Comparison of ENCODE assay signal across 8 mouse cellular contexts in the genomic region with DNA sequence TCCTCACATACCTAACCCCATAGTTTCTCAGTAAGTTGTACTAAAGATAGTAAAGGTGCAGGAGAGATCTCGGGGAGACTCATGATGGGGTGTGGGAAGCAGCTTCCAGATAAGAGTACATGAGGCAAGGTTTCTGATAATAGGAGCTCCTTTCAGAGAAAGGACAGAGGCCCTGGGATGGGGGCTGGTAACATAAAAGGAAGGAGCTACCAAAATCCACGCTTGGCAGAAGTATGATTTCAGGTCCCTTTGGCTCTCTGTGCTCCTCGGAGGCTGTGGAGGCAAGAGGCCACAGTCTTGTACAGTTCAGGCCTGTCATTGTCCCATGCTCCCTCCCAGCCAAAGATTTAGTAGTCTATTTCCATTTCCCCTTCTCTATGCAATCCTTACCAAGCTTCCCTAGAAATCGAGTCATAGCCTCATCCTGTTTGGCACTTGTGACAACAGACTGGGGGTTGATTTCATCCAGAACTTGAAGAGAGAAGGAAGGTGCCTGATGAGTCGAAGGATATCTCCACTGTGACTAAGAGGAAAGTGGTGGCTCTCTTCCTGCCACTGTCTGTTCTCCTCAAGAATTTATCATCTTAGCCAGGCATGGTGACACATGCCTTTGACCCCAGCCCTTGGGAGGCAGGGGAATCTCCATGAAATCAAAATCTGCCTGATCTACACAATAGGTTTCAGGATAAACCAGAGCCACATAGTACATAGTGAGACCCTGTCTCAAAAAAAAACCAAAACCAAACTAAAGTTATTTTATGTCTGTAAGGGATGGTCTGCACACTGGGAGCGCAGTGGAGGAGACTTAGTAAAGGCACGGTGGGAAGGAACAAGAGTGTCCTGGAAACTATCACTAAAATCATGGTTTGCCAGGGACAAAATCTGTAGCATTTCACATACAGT. TPM values are rescaled to one million over a fixed set of nuclear protein-coding genes. Genes with fewer than 3 reads are reported as not detected.
DNase-seq lines count a peak whose midpoint lies in the region; ATAC-seq and TF ChIP-seq lines count a peak whose summit lies in the region.

No protein-coding gene starts in this region.

- H3K4me3 ChIP-seq in lung, adult 2 months (replicated peaks; ENCODE audit: extremely low read depth, low read depth, low read length), result no peak overlapping the region
- H3K4me3 ChIP-seq in embryonic facial prominence, embryonic 13.5 days, result peak overlapping the region; percentile 55
- H3K4me3 ChIP-seq in limb, embryonic 11.5 days (ENCODE audit: low read depth, low read length), result peak overlapping the region; percentile 54
- H3K4me3 ChIP-seq in neural tube, embryonic 14.5 days (ENCODE audit: low read depth, low read length), result no peak overlapping the region

- H3K4me1 ChIP-seq in lung, adult 2 months (ENCODE audit: control insufficient read depth, insufficient read depth, low read length), result peaks cover 26% of the 10 kb centered on the region
- peaks cover 44% of the 10 kb centered on the region for H3K4me1 ChIP-seq in embryonic facial prominence, embryonic 13.5 days
- peaks cover 20% of the 10 kb centered on the region for H3K4me1 ChIP-seq in limb, embryonic 11.5 days (ENCODE audit: control insufficient read depth, insufficient read depth, low read length)
- H3K4me1 ChIP-seq in neural tube, embryonic 14.5 days (ENCODE audit: control insufficient read depth, insufficient read depth, low read length), result 0 out of 2 replicates have a peak, but pooled peaks cover 2% of the 10 kb centered on the region

- no peaks in the 10 kb centered on the region for H3K27me3 ChIP-seq in embryonic facial prominence, embryonic 13.5 days
- no peaks in the 10 kb centered on the region for H3K27me3 ChIP-seq in limb, embryonic 11.5 days (ENCODE audit: control insufficient read depth, insufficient read depth, low read length)
- no peaks in the 10 kb centered on the region for H3K27me3 ChIP-seq in neural tube, embryonic 14.5 days (ENCODE audit: control insufficient read depth, insufficient read depth, low read length)

- no peaks in the 10 kb centered on the region for H3K36me3 ChIP-seq in embryonic facial prominence, embryonic 13.5 days
- H3K36me3 ChIP-seq in limb, embryonic 11.5 days (ENCODE audit: control insufficient read depth, insufficient read depth, low read length), result no peaks in the 10 kb centered on the region
- H3K36me3 ChIP-seq in neural tube, embryonic 14.5 days (ENCODE audit: control insufficient read depth, insufficient read depth, low read length), result no peaks in the 10 kb centered on the region

- no peak for ATAC-seq in embryonic facial prominence, embryonic 13.5 days (ENCODE audit: insufficient number of reproducible peaks, insufficient read depth, low FRiP score, low TSS enrichment, low read depth)
- ATAC-seq in limb, embryonic 11.5 days (ENCODE audit: insufficient number of reproducible peaks, low FRiP score, low TSS enrichment, low read depth), result no peak
- no peak for ATAC-seq in neural tube, embryonic 14.5 days (ENCODE audit: low read depth)

- H3K4me2 ChIP-seq in embryonic facial prominence, embryonic 13.5 days, result peak overlapping the region; percentile 95
- H3K4me2 ChIP-seq in limb, embryonic 11.5 days (ENCODE audit: low read depth, severe bottlenecking), result peak overlapping the region; percentile 99
- H3K4me2 ChIP-seq in neural tube, embryonic 14.5 days (ENCODE audit: low read depth, low read length), result peak overlapping the region; percentile 99

- H3K9me3 ChIP-seq in embryonic facial prominence, embryonic 13.5 days, result no peaks in the 10 kb centered on the region
- H3K9me3 ChIP-seq in limb, embryonic 11.5 days (ENCODE audit: control insufficient read depth, low read length), result no peaks in the 10 kb centered on the region
- no peaks in the 10 kb centered on the region for H3K9me3 ChIP-seq in neural tube, embryonic 14.5 days (ENCODE audit: control insufficient read depth, low read length)

- 0 out of 2 replicates have a peak overlapping the region, but pooled peaks have one; percentile 86 for H3K27ac ChIP-seq in embryonic facial prominence, embryonic 13.5 days
- no peak overlapping the region for H3K27ac ChIP-seq in limb, embryonic 11.5 days (replicated peaks; ENCODE audit: low read depth, low read length)
- H3K27ac ChIP-seq in neural tube, embryonic 14.5 days (ENCODE audit: low read depth, low read length), result no peak overlapping the region

- no peak overlapping the region; the same call in 1 of the 2 replicates for H3K9ac ChIP-seq in embryonic facial prominence, embryonic 13.5 days
- peak overlapping the region; percentile 12 for H3K9ac ChIP-seq in limb, embryonic 11.5 days (ENCODE audit: low read length)
- H3K9ac ChIP-seq in neural tube, embryonic 14.5 days (replicated peaks; ENCODE audit: low read depth, low read length), result no peak overlapping the region

- 59% methylated on average over 7 of the region's 7 CpGs for WGBS in lung, adult 2 months
- WGBS in embryonic facial prominence, embryonic 13.5 days, result 82% methylated on average over 7 of the region's 7 CpGs
- 79% methylated on average over 7 of the region's 7 CpGs for WGBS in limb, embryonic 11.5 days
- 85% methylated on average over 7 of the region's 7 CpGs for WGBS in neural tube, embryonic 14.5 days

- DNase-seq in lung, adult 2 months, result peak; percentile 2
- DNase-seq in lung, postnatal 25 days (ENCODE audit: low spot score), result no peak
- no peak for DNase-seq in limb, embryonic 11.5 days (ENCODE audit: low spot score)
- DNase-seq in retina, embryonic 14.5 days (ENCODE audit: low spot score), result no peak
- DNase-seq in thymus, adult 18-20 months, result no peak
- DNase-seq in kidney, postnatal 10 days, result no peak

- no peak for TF ChIP-seq POLR2A in lung, adult 2 months (IDR thresholded peaks at IDR 0.05; ENCODE audit: borderline replicate concordance, extremely low read depth, low read depth, low read length)

- no peak for TF ChIP-seq CTCF in lung, adult 2 months (IDR thresholded peaks at IDR 0.05; ENCODE audit: insufficient read depth, low read length)

RNA-seq across cellular contexts. Expression of a gene that starts 1.4 kb away (rescaled TPM):
- polyA plus RNA-seq in lung, adult 2 months (2012; rRNA removed), result 5.4 and 6.0 TPM in 2 replicates
- polyA plus RNA-seq in embryonic facial prominence, embryonic 13.5 days (2015; fragmentation: Nextera tagmentation; extraction: Ambion mirVana), result 3.5 and 3.6 TPM in 2 replicates
- 3.5 and 3.7 TPM in 2 replicates for polyA plus RNA-seq in limb, embryonic 11.5 days (2014; fragmentation: Nextera tagmentation; extraction: Ambion mirVana)
- polyA plus RNA-seq in neural tube, embryonic 14.5 days (2014; fragmentation: Nextera tagmentation; extraction: Ambion mirVana), result 1.9 and 2.2 TPM in 2 replicates

RNA-seq across cellular contexts. Expression of a gene that starts 4.6 kb away (rescaled TPM):
- polyA plus RNA-seq in lung, adult 2 months (2012; rRNA removed), result 124 and 153 TPM in 2 replicates
- polyA plus RNA-seq in embryonic facial prominence, embryonic 13.5 days (2015; fragmentation: Nextera tagmentation; extraction: Ambion mirVana), result 243 and 254 TPM in 2 replicates
- 52.1 and 76.7 TPM in 2 replicates for polyA plus RNA-seq in limb, embryonic 11.5 days (2014; fragmentation: Nextera tagmentation; extraction: Ambion mirVana)
- 13.3 and 37.0 TPM in 2 replicates for polyA plus RNA-seq in neural tube, embryonic 14.5 days (2014; fragmentation: Nextera tagmentation; extraction: Ambion mirVana)

RNA-seq across cellular contexts. Expression of a gene that starts 13.7 kb away (rescaled TPM):
- 137 and 141 TPM in 2 replicates for polyA plus RNA-seq in lung, adult 2 months (2012; rRNA removed)
- 358 and 374 TPM in 2 replicates for polyA plus RNA-seq in embryonic facial prominence, embryonic 13.5 days (2015; fragmentation: Nextera tagmentation; extraction: Ambion mirVana)
- 553 and 582 TPM in 2 replicates for polyA plus RNA-seq in limb, embryonic 11.5 days (2014; fragmentation: Nextera tagmentation; extraction: Ambion mirVana)
- 269 and 303 TPM in 2 replicates for polyA plus RNA-seq in neural tube, embryonic 14.5 days (2014; fragmentation: Nextera tagmentation; extraction: Ambion mirVana)

RNA-seq across cellular contexts. Expression of a gene that starts 17.3 kb away (rescaled TPM):
- 2.1 and 2.8 TPM in 2 replicates for polyA plus RNA-seq in lung, adult 2 months (2012; rRNA removed)
- polyA plus RNA-seq in embryonic facial prominence, embryonic 13.5 days (2015; fragmentation: Nextera tagmentation; extraction: Ambion mirVana), result 14.2 and 19.5 TPM in 2 replicates
- polyA plus RNA-seq in limb, embryonic 11.5 days (2014; fragmentation: Nextera tagmentation; extraction: Ambion mirVana), result 1.4 TPM in 2 replicates
- polyA plus RNA-seq in neural tube, embryonic 14.5 days (2014; fragmentation: Nextera tagmentation; extraction: Ambion mirVana), result 2.1 and 2.2 TPM in 2 replicates

RNA-seq across cellular contexts. Expression of a gene that starts 20.0 kb away (rescaled TPM):
- 3.8 and 90.0 TPM in 2 replicates for polyA plus RNA-seq in lung, adult 2 months (2012; rRNA removed)
- polyA plus RNA-seq in embryonic facial prominence, embryonic 13.5 days (2015; fragmentation: Nextera tagmentation; extraction: Ambion mirVana), result 0.87 and 1.0 TPM in 2 replicates
- 0.16 TPM in 1 of 2 replicates, not detected in the other for polyA plus RNA-seq in limb, embryonic 11.5 days (2014; fragmentation: Nextera tagmentation; extraction: Ambion mirVana)
- polyA plus RNA-seq in neural tube, embryonic 14.5 days (2014; fragmentation: Nextera tagmentation; extraction: Ambion mirVana), result not detected in 2 replicates

Comparison
In these comparisons a context has a peak if more than half of its experiments do, and no peak if none do; other contexts are left out.
1. H3K4me3 ChIP-seq: peak in embryonic facial prominence, embryonic 13.5 days (single experiment) and limb, embryonic 11.5 days (single experiment); none in lung, adult 2 months (single experiment) and neural tube, embryonic 14.5 days (single experiment).
2. Peak in every context shown above with its lines, with median percentiles within 50 percentile points of each other: H3K4me2 ChIP-seq.